Mouse (Mus musculus): ENCODE data around the gene Supt16.

- TF ChIP-seq NANOG (IDR thresholded peaks at IDR 0.05; ENCODE audit: borderline replicate concordance, low read length) (no peak), CTCF (conservative IDR thresholded peaks at IDR 0.05; ENCODE audit: low read length) (no peak)
Observed at GRCm38 (mm10) chr14:52244041-52244689, 46.9 kb upstream of the Supt16 start.

Data from E14TG2a.4 (cell line).